Mouse (Mus musculus) intestine, embryonic 16.5 days (tissue): Measurements from ENCODE around the gene Fnbp1. TPM values are rescaled to one million over a fixed set of nuclear protein-coding genes. Genes with fewer than 3 reads are reported as not detected.

Source experiments
- ATAC-seq: fragments of 200-750 bp; cut with Nextera tagmentation; 2 replicates; pipeline ENCODE4 v1.8.0; 2017; ENCODE audit warnings: moderate TSS enrichment, moderate library complexity
- H3K27ac ChIP-seq: fragments of 300-500 bp; sonication (generic); 2 replicates; pipeline ENCODE4 v1.5.1; 2014; ENCODE audit warnings: mild to moderate bottlenecking, low read length
- H3K27me3 ChIP-seq: fragments of 300-500 bp; sonication (generic); replicated peaks from 2 replicates; pipeline ENCODE4 v1.6.1; 2014; ENCODE audit warnings: low read length, control low read depth, mixed read lengths; ENCODE audit not compliant: control insufficient read depth, insufficient read depth
- H3K36me3 ChIP-seq: fragments of 300-500 bp; sonication (generic); 2 replicates; pipeline ENCODE4 v1.6.1; 2014; ENCODE audit warnings: low read length, control low read depth; ENCODE audit not compliant: control insufficient read depth, insufficient read depth
- H3K4me1 ChIP-seq: fragments of 300-500 bp; sonication (generic); 2 replicates; pipeline ENCODE4 v1.6.1; 2014; ENCODE audit warnings: low read length, control low read depth, mixed read lengths; ENCODE audit not compliant: control insufficient read depth, insufficient read depth
- H3K4me2 ChIP-seq: fragments of 300-500 bp; sonication (generic); 2 replicates; pipeline ENCODE4 v1.6.1; 2014; ENCODE audit warnings: low read depth, low read length, control low read depth
- H3K4me3 ChIP-seq: fragments of 300-500 bp; sonication (generic); 2 replicates; pipeline ENCODE4 v1.5.1; 2014; ENCODE audit warnings: mild to moderate bottlenecking, low read length
- H3K9ac ChIP-seq: fragments of 300-500 bp; sonication (generic); 2 replicates; pipeline ENCODE4 v1.6.1; 2014; ENCODE audit warnings: low read depth, low read length
- H3K9me3 ChIP-seq: fragments of 300-500 bp; sonication (generic); 2 replicates; pipeline ENCODE4 v1.6.1; 2016; ENCODE audit warnings: low read length, control low read depth; ENCODE audit not compliant: control insufficient read depth
- WGBS: fragments of 180-500 bp; shearing (Covaris S2); extraction: QIAGEN DNeasy Blood & Tissue Kit; methylation state at CpG from one replicate; pipeline ENCODE4 v1.1.7; 2014; 5-methylcytosine and 5-hydroxymethylcytosine counted together
- polyA plus RNA-seq: library from polyadenylated mRNA; unstranded; fragments of >200 nt; fragmentation: Nextera tagmentation; extraction: Ambion mirVana; gene quantifications from 2 replicates; pipeline ENCODE4 v1.2.1, GENCODE M21; 2015

Gene Fnbp1
- polyA plus RNA-seq, 1 experiment from 2014 or later: 21.1 TPM

- H3K27ac ChIP-seq: no peak overlapping the region
- no peaks in the 10 kb centered on the region for H3K27me3 ChIP-seq
- H3K9ac ChIP-seq: no peak overlapping the region
- H3K4me1 ChIP-seq: no peaks in the 10 kb centered on the region
- no peak overlapping the region for H3K4me3 ChIP-seq
- H3K4me2 ChIP-seq: no peak overlapping the region
- H3K36me3 ChIP-seq: no peaks in the 10 kb centered on the region; the same call in 1 of the 2 replicates
- WGBS: 25% methylated on average over 5 of the region's 5 CpGs
- peak; percentile 60 for ATAC-seq
- H3K9me3 ChIP-seq: no peaks in the 10 kb centered on the region
These were observed 117.0 kb downstream of the Fnbp1 start for GRCm38 (mm10) chr2:31024618-31025370.

GRCm38 (mm10) chr2:31023940-31024339 lies 117.9 kb downstream of the Fnbp1 start:
- no peaks in the 10 kb centered on the region for H3K27me3 ChIP-seq
- H3K27ac ChIP-seq: no peak overlapping the region
- H3K9ac ChIP-seq: no peak overlapping the region
- 75% methylated on average over 5 of the region's 5 CpGs for WGBS
- H3K4me2 ChIP-seq: no peak overlapping the region
- no peaks in the 10 kb centered on the region for H3K9me3 ChIP-seq
- no peak for ATAC-seq
- no peak overlapping the region for H3K4me3 ChIP-seq
- H3K4me1 ChIP-seq: no peaks in the 10 kb centered on the region
- H3K36me3 ChIP-seq: no peaks in the 10 kb centered on the region; the same call in 1 of the 2 replicates

GRCm38 (mm10) chr2:31020202-31020601 lies 121.6 kb downstream of the Fnbp1 start:
- 91% methylated on average over 2 of the region's 2 CpGs for WGBS
- no peak for ATAC-seq

DNA sequence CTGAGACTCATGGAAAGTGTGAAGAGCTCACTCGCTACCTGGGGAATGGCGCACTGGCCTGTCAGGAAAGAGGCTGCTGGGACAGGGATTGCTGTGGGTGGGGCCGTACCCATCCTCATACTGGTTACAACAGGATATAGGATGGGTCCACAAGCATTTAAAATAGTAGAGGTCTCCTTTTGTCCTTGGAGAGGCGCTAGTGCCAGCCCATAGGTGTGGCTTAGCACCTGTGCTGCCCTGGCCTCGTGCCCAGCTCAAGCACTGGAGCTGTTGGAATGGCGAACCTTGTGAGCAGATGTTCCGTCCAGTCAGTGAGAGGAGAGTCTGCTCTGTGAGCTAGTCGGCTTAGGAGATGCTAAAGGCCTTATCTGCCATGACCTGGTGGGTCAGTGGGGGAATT lies 122.8 kb downstream of the Fnbp1 start:
- no peak overlapping the region for H3K4me2 ChIP-seq
- no peaks in the 10 kb centered on the region for H3K27me3 ChIP-seq
- no peaks in the 10 kb centered on the region for H3K4me1 ChIP-seq
- 80% methylated on average over 8 of the region's 8 CpGs for WGBS
- no peak overlapping the region for H3K4me3 ChIP-seq
- ATAC-seq: no peak
- no peak overlapping the region for H3K27ac ChIP-seq
- H3K9ac ChIP-seq: no peak overlapping the region
- no peaks in the 10 kb centered on the region for H3K9me3 ChIP-seq
- 0 out of 2 replicates have a peak, but pooled peaks cover 4% of the 10 kb centered on the region for H3K36me3 ChIP-seq

More at GRCm38 (mm10) chr2:31020202-31020601, 121.6 kb downstream of the Fnbp1 start:
- 0 out of 2 replicates have a peak, but pooled peaks cover 4% of the 10 kb centered on the region for H3K36me3 ChIP-seq
- H3K4me1 ChIP-seq: no peaks in the 10 kb centered on the region
- no peak overlapping the region for H3K4me2 ChIP-seq
- no peaks in the 10 kb centered on the region for H3K9me3 ChIP-seq
- H3K27me3 ChIP-seq: no peaks in the 10 kb centered on the region
- H3K9ac ChIP-seq: no peak overlapping the region
- H3K4me3 ChIP-seq: no peak overlapping the region
- H3K27ac ChIP-seq: no peak overlapping the region

DNA sequence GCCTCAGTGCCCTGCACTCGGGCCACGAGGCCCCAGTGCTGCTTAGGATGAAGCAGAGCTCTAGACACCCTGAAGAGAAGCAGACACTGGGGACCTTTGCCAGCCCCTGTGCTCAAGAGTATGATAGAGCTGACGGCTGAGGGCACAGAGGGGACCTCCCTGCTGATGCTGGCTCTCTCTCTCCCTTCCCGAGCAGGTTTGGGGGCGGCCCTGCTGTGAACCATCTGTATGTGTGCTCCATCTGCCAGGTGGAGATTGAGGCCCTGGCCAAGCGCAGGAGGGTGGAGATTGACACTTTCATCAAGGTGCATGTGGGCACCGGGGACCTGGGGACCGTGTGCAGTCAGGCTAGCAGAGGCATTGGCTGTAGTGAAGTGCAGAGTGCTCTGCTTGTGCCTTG lies 123.3 kb downstream of the Fnbp1 start:
- WGBS: 80% methylated on average over 8 of the region's 8 CpGs
- H3K4me3 ChIP-seq: no peak overlapping the region
- no peak overlapping the region for H3K9ac ChIP-seq
- H3K9me3 ChIP-seq: no peaks in the 10 kb centered on the region
- ATAC-seq: no peak
- H3K36me3 ChIP-seq: 0 out of 2 replicates have a peak, but pooled peaks cover 4% of the 10 kb centered on the region
- H3K4me1 ChIP-seq: no peaks in the 10 kb centered on the region
- no peaks in the 10 kb centered on the region for H3K27me3 ChIP-seq
- H3K27ac ChIP-seq: no peak overlapping the region
- no peak overlapping the region for H3K4me2 ChIP-seq

GRCm38 (mm10) chr2:31017625-31018317 lies 124.0 kb downstream of the Fnbp1 start:
- no peaks in the 10 kb centered on the region for H3K27me3 ChIP-seq
- no peaks in the 10 kb centered on the region for H3K4me1 ChIP-seq
- 91% methylated on average over 18 of the region's 18 CpGs for WGBS
- H3K9me3 ChIP-seq: no peaks in the 10 kb centered on the region
- 0 out of 2 replicates have a peak, but pooled peaks cover 4% of the 10 kb centered on the region for H3K36me3 ChIP-seq
- no peak overlapping the region for H3K27ac ChIP-seq
- H3K4me2 ChIP-seq: no peak overlapping the region
- no peak overlapping the region for H3K4me3 ChIP-seq
- no peak overlapping the region for H3K9ac ChIP-seq
- no peak for ATAC-seq

DNA sequence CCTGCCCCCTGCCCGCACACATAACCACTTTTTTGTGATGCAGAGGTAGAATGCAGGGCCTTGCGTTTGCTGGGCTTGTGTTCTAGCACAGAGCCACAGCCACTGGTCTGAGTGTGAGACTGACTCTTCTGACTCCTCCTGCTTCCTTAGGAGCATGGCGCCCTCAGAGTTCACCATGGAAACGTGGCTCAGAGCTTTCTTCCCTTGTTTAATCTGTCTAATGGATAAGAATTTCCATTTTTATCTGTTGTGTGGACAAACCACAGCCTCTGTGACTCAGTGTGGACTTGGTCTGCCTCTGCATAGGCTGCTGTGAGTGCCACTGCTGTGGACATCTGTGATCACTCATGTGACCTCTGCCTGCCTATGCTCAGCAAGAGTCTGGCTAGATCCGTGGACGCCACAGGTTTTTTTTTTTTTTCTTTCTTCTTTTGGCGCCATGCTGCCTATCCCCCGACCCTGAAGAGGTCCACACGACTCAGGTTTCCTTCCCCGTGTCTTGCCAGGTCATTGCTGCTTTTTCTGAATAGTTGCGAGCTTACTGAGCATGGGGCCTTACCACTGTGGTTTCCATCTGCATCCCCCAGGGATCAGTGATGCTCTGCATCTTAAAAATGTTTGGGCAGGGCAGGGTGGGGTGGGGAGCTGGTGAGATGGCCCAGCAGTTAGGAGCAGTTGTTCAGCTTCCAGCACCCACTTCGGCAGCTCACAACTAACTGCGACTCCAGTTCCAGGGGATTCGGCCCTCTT lies 128.3 kb downstream of the Fnbp1 start:
- H3K4me1 ChIP-seq: no peaks in the 10 kb centered on the region
- H3K4me2 ChIP-seq: no peak overlapping the region
- 0 out of 2 replicates have a peak, but pooled peaks cover 11% of the 10 kb centered on the region for H3K36me3 ChIP-seq
- no peaks in the 10 kb centered on the region for H3K9me3 ChIP-seq
- no peaks in the 10 kb centered on the region for H3K27me3 ChIP-seq
- ATAC-seq: no peak
- no peak overlapping the region for H3K9ac ChIP-seq
- no peak overlapping the region for H3K27ac ChIP-seq
- 79% methylated on average over 14 of the region's 14 CpGs for WGBS
- H3K4me3 ChIP-seq: no peak overlapping the region

DNA sequence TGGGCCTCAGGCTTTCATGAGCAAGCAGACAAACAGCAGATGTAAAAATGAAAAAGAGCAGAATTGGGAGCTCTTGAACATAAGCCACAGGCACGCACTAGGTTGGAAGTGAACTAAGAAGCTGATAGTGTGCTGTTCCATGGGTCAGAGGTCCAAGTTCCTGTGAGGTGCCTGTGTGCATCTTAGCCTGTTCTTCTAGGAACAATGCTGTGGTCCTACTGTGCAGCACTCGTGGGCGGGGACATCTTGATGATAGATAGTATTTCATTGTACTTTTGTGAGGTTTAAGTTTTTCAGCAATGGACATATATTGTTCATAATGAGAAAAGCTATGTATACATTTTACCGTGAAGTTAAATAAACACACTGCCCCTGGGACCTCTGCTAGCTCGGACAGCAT lies 134.6 kb downstream of the Fnbp1 start:
- no peaks in the 10 kb centered on the region for H3K4me1 ChIP-seq
- H3K9me3 ChIP-seq: no peaks in the 10 kb centered on the region
- 0 out of 2 replicates have a peak, but pooled peaks cover 12% of the 10 kb centered on the region for H3K36me3 ChIP-seq
- no peaks in the 10 kb centered on the region for H3K27me3 ChIP-seq
- no peak overlapping the region for H3K27ac ChIP-seq
- H3K9ac ChIP-seq: no peak overlapping the region
- no peak for ATAC-seq
- no peak overlapping the region for H3K4me3 ChIP-seq
- WGBS: 59% methylated on average over 5 of the region's 5 CpGs
- no peak overlapping the region for H3K4me2 ChIP-seq

DNA sequence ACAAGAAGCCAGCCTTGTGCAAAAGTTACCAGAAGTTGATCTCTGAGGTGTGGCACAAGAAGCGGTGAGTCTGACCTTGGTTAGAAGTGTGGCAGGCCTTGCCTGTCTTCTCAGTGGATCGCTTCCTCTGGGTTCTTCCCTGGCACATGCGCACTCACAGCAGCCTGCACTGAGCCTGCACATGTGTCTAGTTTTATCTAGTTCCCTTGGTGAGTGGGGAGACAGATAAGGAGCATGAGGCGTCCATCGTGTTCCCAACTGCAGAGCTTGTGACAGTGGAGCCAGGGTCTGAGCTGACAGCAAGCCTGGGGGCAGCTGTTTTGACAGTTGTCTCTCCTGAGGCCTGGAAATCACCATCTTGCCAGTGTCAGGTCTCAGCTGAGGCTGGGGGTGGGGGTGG lies 135.4 kb downstream of the Fnbp1 start:
- H3K9ac ChIP-seq: no peak overlapping the region
- no peak overlapping the region for H3K4me3 ChIP-seq
- no peaks in the 10 kb centered on the region for H3K9me3 ChIP-seq
- H3K27ac ChIP-seq: no peak overlapping the region
- no peak overlapping the region for H3K4me2 ChIP-seq
- no peaks in the 10 kb centered on the region for H3K4me1 ChIP-seq
- 0 out of 2 replicates have a peak, but pooled peaks cover 12% of the 10 kb centered on the region for H3K36me3 ChIP-seq
- WGBS: 73% methylated on average over 5 of the region's 5 CpGs
- peak; percentile 59; the same call in 1 of the 2 replicates for ATAC-seq
- H3K27me3 ChIP-seq: no peaks in the 10 kb centered on the region
